In the genomic region with DNA sequence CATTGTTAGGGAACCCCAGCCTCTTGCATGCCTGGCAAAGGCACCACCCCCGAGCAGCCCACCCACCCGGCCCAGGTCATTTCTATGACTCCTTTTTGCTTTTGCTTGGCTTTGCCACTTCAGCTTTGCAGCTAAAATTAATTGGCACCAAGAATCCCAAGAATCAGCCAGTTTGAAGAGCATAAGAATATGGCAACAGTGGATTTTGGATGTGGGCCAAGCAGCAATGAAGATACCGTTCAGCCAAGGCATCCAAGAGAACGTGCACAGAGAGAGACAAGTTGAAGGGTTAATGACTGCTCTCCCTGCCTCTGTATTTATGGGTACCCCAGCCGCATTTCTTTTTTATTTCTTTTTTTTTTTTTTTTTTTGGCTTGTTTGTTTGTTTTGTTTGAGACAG, we compare ENCODE assay signal across 15 mouse cellular contexts.
"Had no signal": no experiment of that assay in that cellular context is flagged by ENCODE, and none has a peak within 500 bp of the region (broad histone marks: within the 10 kb centered on the region; RNA-seq: fewer than 3 reads in every experiment).

No protein-coding gene starts in this region.

- H3K27ac ChIP-seq: layer of hippocampus, adult 2 months; limb, embryonic 12.5 days; liver, embryonic 14.5 days; midbrain, embryonic 10.5 days; neural tube, embryonic 13.5 days; stomach, embryonic 15.5 days had no signal

- H3K4me3 ChIP-seq: layer of hippocampus, adult 2 months; limb, embryonic 12.5 days; lung, embryonic 15.5 days; midbrain, embryonic 10.5 days; neural tube, embryonic 13.5 days; stomach, embryonic 15.5 days had no signal

- H3K27me3 ChIP-seq: limb, embryonic 12.5 days; lung, embryonic 15.5 days; neural tube, embryonic 13.5 days; stomach, embryonic 15.5 days had no signal

- DNase-seq: kidney, adult 18-20 months; kidney, postnatal 10 days; kidney, postnatal 4 days; liver; lung, postnatal 14 days; midbrain, embryonic 14.5 days; right cerebral cortex, postnatal 14 days; thymus, postnatal 36 days had no signal

- H3K4me2 ChIP-seq: limb, embryonic 12.5 days; lung, embryonic 15.5 days; neural tube, embryonic 13.5 days; stomach, embryonic 15.5 days had no signal

- H3K36me3 ChIP-seq: neural tube, embryonic 13.5 days; stomach, embryonic 15.5 days had no signal

- H3K9ac ChIP-seq: limb, embryonic 12.5 days; liver, embryonic 14.5 days; lung, embryonic 15.5 days; neural tube, embryonic 13.5 days; stomach, embryonic 15.5 days had no signal

- H3K9me3 ChIP-seq: limb, embryonic 12.5 days; lung, embryonic 15.5 days; midbrain, embryonic 10.5 days; neural tube, embryonic 13.5 days; stomach, embryonic 15.5 days had no signal
